Mouse (Mus musculus): ENCODE data around the gene Ebf1.

- TF ChIP-seq CTCF (IDR thresholded peaks at IDR 0.05; ENCODE audit: insufficient read depth, low read depth, low read length) (no peak), POLR2A (IDR thresholded peaks at IDR 0.05; ENCODE audit: insufficient read depth, low read depth, low read length) (no peak)
Observed at GRCm38 (mm10) chr11:44785479-44785878, 168.4 kb downstream of the Ebf1 start.

Measured in olfactory bulb, adult 2 months (tissue).